Mouse (Mus musculus) adrenal gland, adult 8-10 months (tissue): ENCODE data around the gene Arhgef6. TPM values are rescaled to one million over a fixed set of nuclear protein-coding genes. Genes with fewer than 3 reads are reported as not detected.

Experiments used
- DNase-seq: peaks from one replicate; pipeline ENCODE4 v3.0.0; 2022
- total RNA-seq, 4 experiments: library from RNA; stranded (reverse); gene quantifications; 2 replicates each; pipeline ENCODE4 v1.2.4; 2022

Gene Arhgef6
- total RNA-seq, 4 experiments from 2014 or later, result 46.2 to 57.7 (median 53.8) TPM

- no peak for DNase-seq
Measured at GRCm38 (mm10) chrX:57196319-57196718, 142.2 kb downstream of the Arhgef6 start.

- no peak for DNase-seq
Measured at GRCm38 (mm10) chrX:57189335-57189734, 149.2 kb downstream of the Arhgef6 start.

- DNase-seq, result no peak
Measured at GRCm38 (mm10) chrX:57187301-57187700, 151.2 kb downstream of the Arhgef6 start.

- no peak for DNase-seq
Measured at GRCm38 (mm10) chrX:57183359-57183758, 155.2 kb downstream of the Arhgef6 start.

GRCm38 (mm10) chrX:57182470-57182869, 156.1 kb downstream of the Arhgef6 start:
- no peak for DNase-seq

Other genes starting within 250 kb of the Arhgef6 start
- gene Cd40lg, start 126.6 kb downstream of the Arhgef6 start, total RNA-seq, result under 1 TPM in 1 of 4 experiments, not detected in 3; 0.24 TPM
- gene Rbmx, start 54.3 kb upstream of the Arhgef6 start, total RNA-seq, result 10 to 100 TPM; 21.9 to 48.7 (median 41.2) TPM
- not detected for gene Gm364, start 70.4 kb upstream of the Arhgef6 start, total RNA-seq
- gene Gpr101, start 165.0 kb upstream of the Arhgef6 start, total RNA-seq, result not detected